Mouse (Mus musculus) midbrain, embryonic 12.5 days (tissue): ENCODE results near the gene Gm10447. TPM values are rescaled to one million over a fixed set of nuclear protein-coding genes. Genes with fewer than 3 reads are reported as not detected.

Experiments used
- ATAC-seq: fragments of 200-750 bp; cut with Nextera tagmentation; 2 replicates; pipeline ENCODE4 v1.8.0; 2017; ENCODE audit warnings: low read depth, moderate TSS enrichment, moderate library complexity; ENCODE audit not compliant: low FRiP score
- H3K27ac ChIP-seq: fragments of 300-500 bp; sonication (generic); replicated peaks from 2 replicates; pipeline ENCODE4 v1.5.1; 2016; ENCODE audit warnings: mild to moderate bottlenecking
- H3K27me3 ChIP-seq: fragments of 300-500 bp; sonication (generic); 2 replicates; pipeline ENCODE4 v1.6.1; 2016; ENCODE audit warnings: mild to moderate bottlenecking
- H3K36me3 ChIP-seq: fragments of 300-500 bp; sonication (generic); 2 replicates; pipeline ENCODE4 v1.6.1; 2016
- H3K4me1 ChIP-seq: fragments of 300-500 bp; sonication (generic); 2 replicates; pipeline ENCODE4 v1.6.1; 2016
- H3K4me2 ChIP-seq: fragments of 300-500 bp; sonication (generic); replicated peaks from 2 replicates; pipeline ENCODE4 v1.6.1; 2016; ENCODE audit warnings: mild to moderate bottlenecking, moderate library complexity
- H3K4me3 ChIP-seq: fragments of 300-500 bp; sonication (generic); 2 replicates; pipeline ENCODE4 v1.5.1; 2016; ENCODE audit warnings: mild to moderate bottlenecking
- H3K9ac ChIP-seq: fragments of 300-500 bp; sonication (generic); replicated peaks from 2 replicates; pipeline ENCODE4 v1.6.1; 2016; ENCODE audit warnings: mild to moderate bottlenecking, moderate library complexity
- H3K9me3 ChIP-seq: fragments of 300-500 bp; sonication (generic); 2 replicates; pipeline ENCODE4 v1.6.1; 2016; ENCODE audit warnings: mild to moderate bottlenecking
- WGBS: fragments of 180-500 bp; shearing (Covaris S2); methylation state at CpG from one replicate; pipeline ENCODE4 v1.1.7; 2016; 5-methylcytosine and 5-hydroxymethylcytosine counted together
- microRNA-seq: library from miRNA; unstranded; fragments of <30 nt; microRNA quantifications from one replicate; pipeline ENCODE4, GENCODE M21; 2017
- polyA plus RNA-seq: library from polyadenylated mRNA; unstranded; fragments of >200 nt; fragmentation: Nextera tagmentation; extraction: Ambion mirVana; gene quantifications from 2 replicates; pipeline ENCODE4 v1.2.1, GENCODE M21; 2016

Gm10447 gene
- polyA plus RNA-seq, 1 experiment from 2014 or later: not detected

DNA sequence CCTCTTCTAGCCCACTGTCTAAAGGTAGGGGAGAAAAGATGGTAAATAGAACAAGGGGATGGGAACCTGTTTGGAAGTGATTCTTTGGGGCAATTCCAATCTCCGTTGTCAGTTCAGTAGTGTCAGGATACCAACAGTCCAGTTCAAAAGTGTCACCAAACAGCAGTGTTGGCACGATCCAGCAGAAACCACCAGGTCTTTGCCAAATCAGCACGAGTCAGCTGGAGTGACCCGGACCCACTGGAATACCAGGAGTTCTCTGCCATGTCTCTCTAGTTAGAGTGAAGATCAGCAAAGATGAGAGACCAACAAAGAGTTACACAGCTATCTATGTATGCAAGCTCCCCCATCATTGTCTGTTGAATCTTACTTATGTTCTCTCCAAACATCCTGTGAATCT is 43.0 kb downstream of the Gm10447 start:
- H3K27ac ChIP-seq: no peak overlapping the region
- H3K27me3 ChIP-seq: no peaks in the 10 kb centered on the region
- no peaks in the 10 kb centered on the region for H3K4me1 ChIP-seq
- peaks cover 94% of the 10 kb centered on the region for H3K36me3 ChIP-seq
- no peaks in the 10 kb centered on the region for H3K9me3 ChIP-seq
- H3K9ac ChIP-seq: no peak overlapping the region
- WGBS: 98% methylated on average over 4 of the region's 4 CpGs
- no peak overlapping the region for H3K4me2 ChIP-seq
- ATAC-seq: no peak
- no peak overlapping the region for H3K4me3 ChIP-seq

DNA sequence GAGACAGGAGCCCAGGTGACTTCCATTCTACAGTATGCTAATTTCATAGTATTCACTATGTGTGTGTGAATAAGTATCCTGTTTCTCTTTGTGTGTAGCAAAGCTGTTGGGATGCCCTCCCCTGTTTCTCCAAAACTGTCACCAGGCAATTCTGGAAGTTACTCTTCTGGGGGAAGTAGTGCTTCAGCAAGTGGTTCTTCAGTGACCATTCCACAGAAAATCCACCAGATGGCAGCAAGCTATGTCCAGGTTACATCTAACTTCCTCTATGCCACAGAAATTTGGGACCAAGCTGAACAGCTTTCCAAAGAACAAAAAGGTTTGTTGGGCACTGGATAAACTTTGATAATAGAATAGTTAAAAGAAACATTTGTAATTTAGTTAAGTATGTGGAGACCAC is 45.2 kb downstream of the Gm10447 start:
- Histone ChIP-seq H3K4me3 (no peak overlapping the region), H3K9ac (no peak overlapping the region), H3K27ac (no peak overlapping the region), H3K4me2 (no peak overlapping the region), H3K9me3 (no peaks in the 10 kb centered on the region), H3K4me1 (no peaks in the 10 kb centered on the region), H3K27me3 (no peaks in the 10 kb centered on the region), H3K36me3 (peaks cover 90% of the 10 kb centered on the region)
- no peak for ATAC-seq

Small RNA genes within 50 kb of the gene (microRNA-seq; reads per million reads assigned to microRNA genes)
- not detected for gene Mir6920

Other genes with a start within 250 kb of the Gm10447 start
- 87.6 and 90.6 TPM in 2 replicates for gene Hspa4, start 156.7 kb downstream of the Gm10447 start, polyA plus RNA-seq
- gene Zcchc10, start 132.4 kb downstream of the Gm10447 start, polyA plus RNA-seq: 17.5 and 19.3 TPM in 2 replicates
- 77.4 and 98.0 TPM in 2 replicates for gene Aff4, start 106.3 kb downstream of the Gm10447 start, polyA plus RNA-seq
- not detected in 2 replicates for gene Leap2, start 33.9 kb downstream of the Gm10447 start, polyA plus RNA-seq
- 540 and 574 TPM in 2 replicates for gene Uqcrq, start 26.3 kb downstream of the Gm10447 start, polyA plus RNA-seq
- gene Gdf9, start 26.1 kb downstream of the Gm10447 start, polyA plus RNA-seq: 3.0 and 3.3 TPM in 2 replicates
- 1.8 and 2.4 TPM in 2 replicates for gene Shroom1, start 95 bp upstream of the Gm10447 start, polyA plus RNA-seq
- gene Gm9837, start 13.4 kb upstream of the Gm10447 start, polyA plus RNA-seq: not detected in 2 replicates
- not detected in 2 replicates for gene Gm9945, start 23.1 kb upstream of the Gm10447 start, polyA plus RNA-seq
- 0.39 and 0.77 TPM in 2 replicates for gene Sowaha, start 23.2 kb upstream of the Gm10447 start, polyA plus RNA-seq
- 14.3 and 17.1 TPM in 2 replicates for gene Sept8, start 62.1 kb upstream of the Gm10447 start, polyA plus RNA-seq
- gene Kif3a, start 110.3 kb upstream of the Gm10447 start, polyA plus RNA-seq: 127 and 151 TPM in 2 replicates
- 2.2 and 3.2 TPM in 2 replicates for gene Il4, start 161.6 kb upstream of the Gm10447 start, polyA plus RNA-seq
- gene Il13, start 177.6 kb upstream of the Gm10447 start, polyA plus RNA-seq: not detected in 2 replicates